Mouse (Mus musculus) kidney, adult 2 months (tissue): ENCODE results near the gene Cdh16.

Experiments used
- CTCF ChIP-seq: fragments of 200-500 bp; conservative IDR thresholded peaks from 2 replicates; pipeline ENCODE4 v1.5.1; 2011; ENCODE audit warnings: low read depth, mild to moderate bottlenecking, control low read depth, low read length, moderate library complexity, mixed read lengths; ENCODE audit not compliant: insufficient read depth, insufficient read length
- POLR2A ChIP-seq: fragments of 200-500 bp; IDR thresholded peaks from one replicate; pipeline ENCODE4 v1.6.1; 2011; ENCODE audit warnings: low read depth, low read length, control low read depth

DNA sequence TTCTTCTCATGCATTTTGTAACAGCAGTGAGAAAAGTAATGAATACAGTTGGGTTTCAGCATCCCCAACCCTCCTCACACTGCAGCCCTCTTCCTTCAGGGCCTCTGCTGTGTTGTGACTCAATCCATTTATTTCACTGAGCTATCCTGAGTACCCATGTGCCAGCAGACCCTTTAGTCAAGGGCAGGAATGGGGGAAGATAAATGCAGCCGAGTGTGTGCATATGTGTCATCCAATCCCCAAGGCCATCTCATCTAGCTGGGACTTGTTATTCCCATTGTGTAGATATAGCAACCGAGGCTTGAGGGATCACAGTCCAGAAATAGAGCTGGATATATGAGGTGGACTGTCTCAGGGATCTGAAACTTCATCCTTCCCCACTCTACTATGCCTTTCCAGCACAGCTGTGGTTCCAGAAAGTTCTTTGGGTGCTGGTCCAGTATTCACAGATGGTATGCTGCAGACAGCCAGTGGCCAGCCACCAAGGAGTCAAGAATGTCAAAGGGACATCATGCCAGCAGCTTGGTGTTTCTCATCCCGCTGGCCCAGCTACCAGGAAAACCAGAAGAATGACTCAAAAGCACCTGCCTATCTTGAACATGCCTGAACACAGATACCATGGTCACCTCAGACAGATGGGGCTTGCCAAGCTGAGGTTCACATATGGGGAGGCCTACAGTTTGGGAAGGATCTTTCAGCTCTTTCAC lies 11.0 kb upstream of the Cdh16 start:
- no peak for TF ChIP-seq CTCF
- no peak for TF ChIP-seq POLR2A
